Mouse (Mus musculus): ENCODE data around the gene Kcnq1.

Kcnq1 gene

DNA sequence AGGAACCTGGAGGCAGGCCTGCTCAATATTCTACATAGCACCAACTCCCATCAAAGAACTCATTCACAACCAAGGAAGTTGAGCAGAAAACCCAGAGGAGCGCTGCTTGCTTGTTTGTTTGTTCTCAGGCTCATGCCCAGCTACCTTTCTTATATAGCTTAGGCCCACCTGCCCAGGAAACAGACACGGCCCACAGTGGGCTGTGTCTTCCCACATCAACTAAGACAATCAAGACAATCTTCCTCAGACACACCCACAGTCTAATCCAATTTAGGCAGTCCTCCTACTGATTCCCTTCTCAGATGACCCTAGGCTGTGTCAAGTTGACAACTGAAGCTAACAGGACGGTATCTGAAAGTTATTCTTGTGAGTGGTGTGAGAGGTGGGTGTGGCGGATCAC is at the start of gene Kcnq1:
Gene Kcnq1 (plus strand): TSS at position 301 of the 400 bp plus-strand sequence.
- no peak for DNase-seq (ENCODE audit: low read depth, low spot score)

DNA sequence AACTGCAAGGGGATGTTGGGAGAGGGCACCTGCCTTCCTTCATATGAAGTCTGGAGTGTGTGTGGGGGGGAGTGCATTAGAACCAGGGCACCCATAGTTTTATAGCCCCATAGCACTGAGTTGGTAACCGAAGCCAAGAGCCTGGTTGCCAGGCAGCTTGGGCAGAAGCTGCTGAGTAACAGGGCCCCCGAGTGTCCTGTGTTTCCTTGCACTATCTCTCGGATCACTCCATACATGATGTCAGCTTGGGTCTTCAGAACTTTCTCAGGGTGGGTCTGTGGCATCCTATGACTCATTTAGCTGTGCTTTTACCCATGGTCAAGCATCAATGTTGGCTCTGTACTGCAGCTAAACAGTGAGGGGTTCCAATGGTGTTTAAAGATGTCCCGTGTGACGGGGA is 49.1 kb upstream of the Kcnq1 start:
- no peak for DNase-seq (ENCODE audit: low read depth, low spot score)

DNA sequence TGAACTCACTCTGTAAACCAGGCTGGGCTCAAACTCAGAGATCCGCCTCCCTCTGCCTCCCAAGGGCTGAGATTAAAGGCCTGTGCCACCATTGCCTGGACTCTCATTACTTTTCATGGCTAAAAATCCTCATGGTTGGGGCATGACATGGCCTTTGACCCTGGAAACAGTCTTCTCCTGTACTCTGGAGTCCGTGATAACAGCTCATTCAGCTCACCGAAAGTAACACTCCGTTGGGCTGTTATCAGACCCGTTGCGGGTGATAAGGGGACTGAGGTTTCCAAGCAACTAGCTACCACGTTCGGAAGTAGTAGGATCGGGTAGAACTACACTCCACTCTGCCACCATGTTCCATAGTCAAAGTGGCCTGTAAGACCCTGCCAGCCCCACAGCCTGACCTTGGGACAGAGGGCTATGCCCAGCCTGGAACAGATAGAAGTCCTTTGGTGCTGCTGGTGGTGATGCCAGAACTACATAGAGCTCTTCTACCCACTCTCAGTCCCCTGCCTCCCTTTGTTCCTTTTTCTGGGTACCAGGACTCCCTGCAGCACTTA is 48.4 kb upstream of the Kcnq1 start:
- no peak for DNase-seq (ENCODE audit: low read depth, low spot score)

GRCm38 (mm10) chr7:143058221-143058697 is 47.9 kb upstream of the Kcnq1 start:
- DNase-seq (ENCODE audit: low read depth, low spot score) = no peak

DNA sequence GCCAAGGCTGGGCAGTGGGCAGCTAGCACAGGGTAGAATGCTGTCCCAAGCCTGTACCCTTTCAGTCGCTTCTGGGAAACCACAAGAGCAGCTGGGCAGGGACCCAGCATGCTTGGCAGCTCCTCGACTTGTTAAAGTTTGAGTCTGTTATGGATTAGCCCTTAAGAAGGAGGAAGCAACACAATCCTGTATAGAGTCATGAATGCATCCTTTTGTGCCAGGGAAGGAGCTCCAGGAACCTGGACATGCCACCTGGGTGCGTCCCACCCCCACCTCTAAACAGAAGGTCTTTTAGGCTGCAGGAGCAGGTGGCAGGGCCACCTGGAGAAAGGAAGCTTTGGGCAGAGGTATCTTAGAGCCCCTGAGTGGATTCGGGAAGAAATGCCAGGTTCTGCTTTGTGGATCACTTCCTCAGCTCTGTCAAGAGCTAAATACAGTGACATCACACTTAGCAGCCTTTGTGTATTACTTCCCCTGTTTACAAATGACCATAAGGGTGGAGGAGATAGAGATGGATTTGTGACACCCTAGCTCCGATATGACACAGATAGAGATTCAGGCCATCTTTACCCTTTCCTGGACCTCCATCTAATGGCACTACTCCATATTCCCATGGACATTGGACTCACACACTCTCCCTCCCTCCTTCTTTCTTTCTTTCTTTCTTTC is 46.8 kb upstream of the Kcnq1 start:
- DNase-seq (ENCODE audit: low read depth, low spot score) = no peak

GRCm38 (mm10) chr7:143062704-143063103 is 43.5 kb upstream of the Kcnq1 start:
- no peak for DNase-seq (ENCODE audit: low read depth, low spot score)

- DNase-seq (ENCODE audit: low read depth, low spot score) = no peak
These were observed 41.9 kb upstream of the Kcnq1 start for GRCm38 (mm10) chr7:143064226-143064625.

GRCm38 (mm10) chr7:143065692-143066091 is 40.5 kb upstream of the Kcnq1 start:
- DNase-seq (ENCODE audit: low read depth, low spot score) = no peak

- DNase-seq (ENCODE audit: low read depth, low spot score) = no peak
These were observed 38.7 kb upstream of the Kcnq1 start for GRCm38 (mm10) chr7:143067469-143067868.

- no peak for DNase-seq (ENCODE audit: low read depth, low spot score)
These were observed 38.3 kb upstream of the Kcnq1 start for GRCm38 (mm10) chr7:143067897-143068296.

DNA sequence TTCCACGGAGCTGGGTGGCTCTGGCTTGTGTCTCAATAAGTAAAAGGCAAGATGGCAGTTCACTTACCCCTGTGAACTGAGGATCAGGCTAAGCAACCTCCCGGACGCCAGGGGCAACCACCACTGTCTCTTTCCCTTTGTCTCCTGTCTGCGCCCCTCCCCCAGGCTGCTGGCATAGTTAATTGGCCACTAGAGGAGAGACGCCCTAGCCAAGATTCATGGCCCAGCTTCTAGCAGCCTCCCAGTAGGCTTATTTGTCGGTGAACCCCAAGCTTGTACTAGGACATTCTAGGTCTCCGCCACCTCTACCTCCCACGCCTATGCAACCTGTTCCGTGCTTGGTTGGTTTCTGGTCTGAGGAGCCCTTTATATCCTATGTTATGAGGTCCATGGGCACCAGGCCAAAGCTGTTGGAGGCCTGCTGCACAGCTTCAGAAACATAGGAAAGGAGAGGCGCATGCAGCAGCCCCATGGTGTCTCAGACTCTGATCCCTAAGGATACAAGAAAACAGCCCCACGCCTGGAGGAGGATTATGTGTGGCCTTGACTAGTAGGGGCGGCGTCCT is 37.8 kb upstream of the Kcnq1 start:
- no peak for DNase-seq (ENCODE audit: low read depth, low spot score)

GRCm38 (mm10) chr7:143068882-143069591 is 37.1 kb upstream of the Kcnq1 start, which contains the start of gene Tssc4:
Gene Tssc4 (plus strand): TSS chr7:143069249.
- DNase-seq (ENCODE audit: low read depth, low spot score) = peak; percentile 100

DNA sequence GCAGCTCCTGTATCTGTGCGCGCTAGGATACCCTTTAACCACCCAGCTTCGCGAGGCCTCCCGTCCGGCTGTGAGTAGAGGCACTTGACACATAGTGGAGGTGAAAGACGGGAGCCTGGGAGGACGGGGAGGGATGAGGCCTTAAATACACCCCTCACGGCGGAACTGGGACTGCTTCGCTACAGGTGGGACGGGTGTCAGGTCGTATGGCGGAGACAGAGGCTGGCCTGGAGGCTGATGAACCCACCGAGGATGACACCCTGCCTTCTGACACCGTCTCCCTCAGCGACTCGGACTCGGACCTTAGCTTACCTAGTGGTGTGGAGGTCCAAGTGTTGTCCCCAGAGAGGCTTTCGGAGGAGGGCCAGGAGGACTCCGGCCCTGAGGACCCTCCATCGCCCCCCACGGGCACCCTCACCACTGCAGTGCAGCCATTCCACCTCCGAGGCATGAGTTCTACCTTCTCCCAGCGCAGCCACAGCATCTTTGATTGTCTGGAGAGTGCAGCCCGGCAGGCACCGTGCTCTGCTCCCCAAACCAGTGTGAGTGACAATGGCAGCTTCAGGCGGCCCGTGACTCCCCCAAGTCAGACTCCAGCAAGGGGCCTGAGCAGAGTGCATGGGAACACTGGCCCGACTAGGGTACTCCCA is 36.3 kb upstream of the Kcnq1 start:
- DNase-seq (ENCODE audit: low read depth, low spot score) = no peak

DNA sequence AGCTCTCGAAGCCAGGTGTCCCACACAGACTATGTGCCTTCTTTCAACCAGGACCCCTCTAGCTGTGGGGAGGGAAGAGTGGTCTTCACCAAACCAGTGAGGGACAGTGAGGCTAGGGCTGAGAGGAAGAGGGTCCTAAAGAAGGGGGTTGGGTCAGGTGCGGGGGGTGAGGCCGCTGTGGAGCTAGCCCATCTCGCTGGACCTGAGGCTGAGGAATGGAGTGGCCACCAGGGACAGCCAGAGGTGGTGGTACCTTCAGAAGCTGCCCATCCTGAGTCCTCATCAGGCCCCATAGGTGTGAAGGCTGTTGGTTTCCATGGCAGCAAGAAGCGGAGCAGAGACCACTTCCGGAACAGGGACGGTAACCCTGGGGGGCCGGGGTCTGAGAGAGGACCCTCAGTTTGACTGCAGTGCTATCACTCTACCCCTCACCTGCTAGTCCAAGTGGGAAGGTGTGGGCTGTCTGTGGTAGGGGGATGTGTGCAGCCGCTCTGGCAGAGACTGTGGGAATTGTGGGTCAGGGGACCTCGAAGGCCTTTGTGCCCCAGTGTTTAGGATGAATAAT is 35.6 kb upstream of the Kcnq1 start:
- DNase-seq (ENCODE audit: low read depth, low spot score) = no peak

DNA sequence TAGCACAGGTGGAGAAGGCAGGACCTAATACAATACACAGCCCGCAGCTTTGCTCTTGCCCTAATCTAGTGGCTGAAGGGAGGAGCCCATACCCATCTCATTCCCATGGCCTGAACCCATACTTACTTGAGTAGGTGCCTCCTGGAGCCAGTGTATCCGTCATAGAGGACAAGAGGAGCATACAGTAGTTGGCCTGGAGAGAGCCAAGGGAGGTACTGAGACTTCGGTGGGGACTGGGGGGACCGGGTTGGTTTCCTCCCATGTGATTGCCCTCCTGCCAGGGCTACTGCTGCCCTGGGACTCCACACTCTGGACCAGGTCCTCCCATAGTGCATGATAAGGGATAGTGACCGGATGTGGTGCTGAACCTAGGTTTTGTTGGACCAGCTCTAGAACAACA is 33.6 kb upstream of the Kcnq1 start:
- no peak for DNase-seq (ENCODE audit: low read depth, low spot score)

GRCm38 (mm10) chr7:143073086-143073485 is 33.1 kb upstream of the Kcnq1 start:
- DNase-seq (ENCODE audit: low read depth, low spot score) = no peak

DNA sequence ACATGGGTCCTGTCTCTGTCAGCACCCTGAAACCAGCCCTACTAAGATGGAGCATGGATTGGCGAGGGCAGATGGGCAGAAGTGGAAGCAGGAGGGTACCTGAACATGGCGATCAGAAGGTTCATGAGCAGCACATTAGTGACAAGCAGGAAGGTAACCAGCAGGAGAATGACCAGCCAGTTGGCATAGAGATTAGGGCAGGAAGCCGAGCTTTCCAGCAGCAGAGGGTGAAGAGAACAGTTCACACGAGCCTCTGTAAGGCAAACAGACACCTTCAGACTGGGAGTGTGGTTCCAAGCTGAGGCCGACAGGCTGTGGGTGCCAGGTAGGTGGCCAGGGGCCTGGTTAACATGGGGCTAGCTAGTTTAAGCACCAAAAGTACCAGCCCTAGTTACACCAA is 30.8 kb upstream of the Kcnq1 start:
- DNase-seq (ENCODE audit: low read depth, low spot score) = no peak

DNA sequence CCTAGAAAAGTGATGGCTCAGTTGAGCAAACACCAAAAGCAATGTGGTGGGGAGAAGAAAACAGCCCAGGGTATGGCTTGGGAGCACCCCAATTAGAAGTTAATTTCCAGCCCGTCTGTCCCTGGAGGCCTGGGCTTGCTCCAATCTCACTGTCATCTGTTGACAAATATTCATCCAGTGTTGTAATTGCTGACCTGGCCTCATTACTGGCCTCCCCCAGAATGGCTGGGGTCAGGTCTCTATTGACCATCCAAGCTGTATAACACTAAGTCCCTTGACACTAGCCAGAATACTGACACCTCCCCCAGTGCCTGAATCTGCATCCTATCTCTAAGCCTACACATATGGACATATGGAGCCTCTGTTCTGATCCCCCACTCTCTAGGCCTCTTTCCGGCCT is 28.8 kb upstream of the Kcnq1 start:
- DNase-seq (ENCODE audit: low read depth, low spot score) = no peak

DNA sequence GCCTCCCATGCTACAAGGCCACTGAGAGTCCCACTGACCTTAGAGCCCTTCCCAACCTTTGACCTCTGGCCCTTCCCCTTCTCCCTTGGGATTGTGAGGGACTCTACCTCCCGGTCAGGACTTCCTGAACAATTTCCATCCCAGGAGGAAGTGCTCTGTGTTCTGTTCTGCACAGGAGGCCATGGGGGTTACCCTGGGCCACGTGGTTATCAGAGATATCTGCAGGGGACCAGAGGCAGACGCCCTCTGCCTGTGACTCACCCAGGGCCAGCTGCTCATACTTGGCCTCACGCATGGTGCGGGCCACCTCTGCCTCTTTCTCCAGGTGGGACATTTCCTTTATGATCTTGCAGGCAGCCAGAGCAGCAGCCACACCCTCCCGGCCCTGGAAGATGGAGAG is 24.1 kb upstream of the Kcnq1 start:
- DNase-seq (ENCODE audit: low read depth, low spot score) = no peak

- no peak for DNase-seq (ENCODE audit: low read depth, low spot score)
These were observed 22.5 kb upstream of the Kcnq1 start for GRCm38 (mm10) chr7:143083708-143084107.

GRCm38 (mm10) chr7:143086366-143086765 is 19.8 kb upstream of the Kcnq1 start:
- DNase-seq (ENCODE audit: low read depth, low spot score) = no peak

All from retina, adult 2 months (tissue).